Mouse (Mus musculus) olfactory bulb, adult 2 months (tissue): ENCODE measurements around the gene Olfr1418.

Experiments used
- CTCF ChIP-seq: fragments of 200-500 bp; IDR thresholded peaks from 2 replicates; pipeline ENCODE4 v1.5.1; 2012; ENCODE audit warnings: low read depth, mild to moderate bottlenecking, low read length, moderate library complexity; ENCODE audit not compliant: insufficient read depth
- POLR2A ChIP-seq: fragments of 200-500 bp; IDR thresholded peaks from 2 replicates; pipeline ENCODE4 v1.6.1; 2012; ENCODE audit warnings: mild to moderate bottlenecking, low read depth, low read length, moderate library complexity; ENCODE audit not compliant: insufficient read depth

- TF ChIP-seq CTCF: no peak
- no peak for TF ChIP-seq POLR2A
These were observed 4.4 kb downstream of the Olfr1418 start for GRCm38 (mm10) chr19:11856506-11856905.
